In the genomic region with DNA sequence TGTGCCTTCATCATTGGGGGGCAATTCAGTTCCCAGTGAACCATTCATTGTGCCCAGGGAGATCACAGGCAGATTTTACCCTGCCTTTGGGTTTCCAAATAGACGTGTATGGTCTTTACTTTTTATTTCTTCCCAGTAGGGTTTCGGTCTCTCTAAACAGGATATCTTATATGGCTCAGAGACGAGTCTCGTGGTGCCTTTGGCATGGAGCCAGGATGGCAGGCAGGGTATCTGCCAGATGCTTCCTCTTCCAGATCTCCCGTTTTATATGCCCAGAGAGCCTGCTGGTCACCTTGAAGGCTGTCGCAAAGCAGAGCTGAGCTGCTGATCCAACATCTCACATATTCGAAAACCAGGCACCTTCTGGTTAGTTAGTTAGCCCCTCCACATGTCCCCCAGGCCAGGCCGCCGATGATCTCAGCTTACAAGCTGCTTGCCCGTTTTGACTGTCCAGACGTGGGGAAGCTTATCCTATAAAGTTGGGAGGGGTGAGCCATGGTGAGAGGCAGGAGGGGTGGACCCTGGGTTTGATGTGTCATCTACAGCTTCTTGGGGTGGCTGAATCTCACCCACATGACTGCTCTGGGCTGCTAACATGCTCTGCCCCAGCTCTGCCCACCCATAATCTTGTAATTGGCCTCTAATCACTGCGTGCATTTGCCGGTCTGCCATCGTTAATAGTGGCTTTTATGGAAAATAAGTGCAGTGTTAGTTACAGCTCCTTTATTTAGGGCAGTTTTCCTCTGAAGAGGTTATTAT, we compare ENCODE assay signal across 11 mouse cellular contexts.
DNase-seq lines count a peak whose midpoint lies in the region; TF ChIP-seq lines count a peak whose summit lies in the region.
"Had no signal": no experiment of that assay in that cellular context is flagged by ENCODE, and none has a peak within 500 bp of the region (broad histone marks: within the 10 kb centered on the region; RNA-seq: fewer than 3 reads in every experiment).

No protein-coding gene starts in this region.

- intact Hi-C loops in left cerebral cortex, postnatal 4 days (cut with DNase I), result no loop called here
- intact Hi-C loops in left cerebral cortex, adult 2 months (cut with DNase I), result no loop called here

- H3K27ac ChIP-seq in left cerebral cortex, adult 2 months, result no peak overlapping the region
- H3K27ac ChIP-seq: heart, embryonic 15.5 days had no signal

- TF ChIP-seq CTCF in left cerebral cortex, adult 2 months (IDR thresholded peaks at IDR 0.05), result no peak

- H3K4me3 ChIP-seq in left cerebral cortex, adult 2 months, result no peak overlapping the region
- H3K4me3 ChIP-seq: heart, embryonic 15.5 days had no signal

- peak; percentile 6 for DNase-seq in adrenal gland, postnatal 10 days
- no peak for DNase-seq in adrenal gland, adult 8-10 months
- peak; percentile 77 for DNase-seq in left cerebral cortex, postnatal 4 days
- DNase-seq in left cerebral cortex, adult 9 months (ENCODE audit: low spot score in 2 of 2), result no peak
- DNase-seq in cerebellum, adult 18-20 months, result peak; percentile 39 to 50
- peak; percentile 25 for DNase-seq in gastrocnemius, postnatal 10 days
- no peak for DNase-seq in left cerebral cortex, adult 2 months (ENCODE audit: extremely low spot score in 1 of 2, low spot score in 2 of 2)
- DNase-seq in ovary, postnatal 14 days (ENCODE audit: low spot score), result no peak
- DNase-seq: kidney, adult 8-10 months; thymus, postnatal 25 days had no signal

Comparison
In these comparisons a context has a peak if more than half of its experiments do, and no peak if none do; other contexts are left out.
1. DNase-seq: peak in adrenal gland, postnatal 10 days (single experiment), left cerebral cortex, postnatal 4 days (single experiment), cerebellum, adult 18-20 months (2 of 2) and gastrocnemius, postnatal 10 days (single experiment); none in adrenal gland, adult 8-10 months (single experiment), left cerebral cortex, adult 9 months (0 of 2), left cerebral cortex, adult 2 months (0 of 2) and ovary, postnatal 14 days (single experiment).